Mouse (Mus musculus) CH12.LX (cell line): ENCODE data around the gene Prkag1. TPM values are rescaled to one million over a fixed set of nuclear protein-coding genes. Genes with fewer than 3 reads are reported as not detected.

Experiments used
- DNase-seq: peaks from one replicate; pipeline ENCODE4 v3.0.0-alpha.2; 2013; ENCODE audit errors: extremely low read depth
- H3K27ac ChIP-seq: 2 replicates; pipeline ENCODE4 v1.5.1; 2012; ENCODE audit warnings: low read depth, mild to moderate bottlenecking, control low read depth, moderate library complexity; ENCODE audit not compliant: insufficient read depth
- H3K27me3 ChIP-seq: replicated peaks from 2 replicates; pipeline ENCODE3; 2012; ENCODE audit warnings: inconsistent platforms
- H3K36me3 ChIP-seq, 2 experiments: replicated peaks in 1 of 2; 2 replicates each; pipeline versions ENCODE3 to v1.6.1; 2012; ENCODE audit warnings: inconsistent platforms in 1 of 2, low read length in 1 of 2, mild to moderate bottlenecking in 1 of 2, mixed read lengths in 1 of 2, moderate library complexity in 1 of 2; ENCODE audit not compliant: control insufficient read depth in 1 of 2, insufficient read depth in 1 of 2
- H3K4me1 ChIP-seq, 2 experiments: 2 replicates each; pipeline ENCODE4 v1.6.1; 2012; ENCODE audit warnings: inconsistent platforms in 1 of 2, moderate library complexity in 1 of 2; ENCODE audit not compliant: insufficient read depth in 2 of 2, control insufficient read depth in 1 of 2
- H3K4me2 ChIP-seq: 2 replicates; pipeline ENCODE4 v1.6.1; 2012; ENCODE audit warnings: low read depth, mild to moderate bottlenecking, control low read depth; ENCODE audit not compliant: poor library complexity, insufficient read depth, severe bottlenecking
- H3K4me3 ChIP-seq, 3 experiments: fragments of 150-350 bp in 1 of 3; sonication (generic) in 1 of 3; replicated peaks in 1 of 3; 2 replicates each; pipeline versions ENCODE3 to v1.5.1; 2011 to 2012; ENCODE audit warnings: low read depth in 2 of 3, low read length in 2 of 3, mild to moderate bottlenecking in 2 of 3, moderate library complexity in 2 of 3, control low read depth in 1 of 3, improper control_type of control experiment in 1 of 3, inconsistent platforms in 1 of 3, mixed read lengths in 1 of 3; ENCODE audit not compliant: poor library complexity in 1 of 3
- H3K79me2 ChIP-seq: replicated peaks from 2 replicates; pipeline ENCODE4 v1.6.1; 2012; ENCODE audit warnings: mild to moderate bottlenecking, moderate library complexity; ENCODE audit not compliant: control insufficient read depth, poor library complexity, insufficient read depth, severe bottlenecking; ENCODE audit errors: extremely low read depth
- H3K9ac ChIP-seq: 2 replicates; pipeline ENCODE4 v1.6.1; 2012; ENCODE audit warnings: low read depth, mild to moderate bottlenecking, control low read depth, moderate library complexity; ENCODE audit not compliant: insufficient read depth
- H3K9me3 ChIP-seq: replicated peaks from 2 replicates; pipeline ENCODE3; 2012; ENCODE audit warnings: low read length, inconsistent platforms, mixed read lengths
- CHD1 ChIP-seq: IDR thresholded peaks from 2 replicates; pipeline ENCODE4 v1.6.1; 2012; ENCODE audit warnings: low read depth, low read length, improper control_type of control experiment, inconsistent platforms
- CTCF ChIP-seq, 2 experiments: IDR thresholded peaks in 1 of 2; conservative IDR thresholded peaks in 1 of 2; 2 replicates each; pipeline ENCODE4 v1.5.1; 2011 to 2012; ENCODE audit warnings: low read depth in 2 of 2, low read length in 2 of 2, improper control_type of control experiment in 1 of 2, inconsistent platforms in 1 of 2, mild to moderate bottlenecking in 1 of 2, moderate library complexity in 1 of 2
- E2F4 ChIP-seq: IDR thresholded peaks from 2 replicates; pipeline ENCODE4 v1.6.1; 2011; ENCODE audit warnings: low read depth, low read length, improper control_type of control experiment; ENCODE audit not compliant: insufficient replicate concordance
- ELF1 ChIP-seq: IDR thresholded peaks from 2 replicates; pipeline ENCODE4 v1.6.1; 2014; ENCODE audit warnings: low read depth, mild to moderate bottlenecking, inconsistent platforms, low read length, improper control_type of control experiment
- EP300 ChIP-seq: IDR thresholded peaks from 2 replicates; pipeline ENCODE4 v1.6.1; 2011; ENCODE audit warnings: low read length, improper control_type of control experiment
- HCFC1 ChIP-seq: IDR thresholded peaks from 2 replicates; pipeline ENCODE4 v1.6.1; 2012; ENCODE audit warnings: low read depth, mild to moderate bottlenecking, inconsistent platforms, low read length, improper control_type of control experiment
- IRF4 ChIP-seq: IDR thresholded peaks from 2 replicates; pipeline ENCODE4 v1.6.1; 2014; ENCODE audit warnings: low read depth, mild to moderate bottlenecking, inconsistent platforms, low read length, improper control_type of control experiment
- JUN ChIP-seq: IDR thresholded peaks from 2 replicates; pipeline ENCODE4 v1.6.1; 2011; ENCODE audit warnings: low read depth, mild to moderate bottlenecking, low read length, improper control_type of control experiment, moderate library complexity; ENCODE audit not compliant: insufficient read depth
- MAZ ChIP-seq: IDR thresholded peaks from 2 replicates; pipeline ENCODE4 v1.6.1; 2012; ENCODE audit warnings: low read depth, mild to moderate bottlenecking, inconsistent platforms, low read length, improper control_type of control experiment, moderate library complexity
- MEF2A ChIP-seq: IDR thresholded peaks from 2 replicates; pipeline ENCODE4 v1.6.1; 2014; ENCODE audit warnings: low read depth, mild to moderate bottlenecking, inconsistent platforms, low read length, improper control_type of control experiment, borderline replicate concordance
- MXI1 ChIP-seq: IDR thresholded peaks from 2 replicates; pipeline ENCODE4 v1.6.1; 2011; ENCODE audit warnings: mild to moderate bottlenecking, low read depth, low read length, improper control_type of control experiment
- NELFE ChIP-seq: IDR thresholded peaks from 2 replicates; pipeline ENCODE4 v1.6.1; 2011; ENCODE audit warnings: low read depth, low read length, improper control_type of control experiment
- RAD21 ChIP-seq: IDR thresholded peaks from 2 replicates; pipeline ENCODE4 v1.6.1; 2011; ENCODE audit warnings: low read depth, mild to moderate bottlenecking, low read length, improper control_type of control experiment, moderate library complexity
- SIN3A ChIP-seq: IDR thresholded peaks from 2 replicates; pipeline ENCODE4 v1.6.1; 2012; ENCODE audit warnings: low read length, improper control_type of control experiment, inconsistent platforms
- SMC3 ChIP-seq: IDR thresholded peaks from 2 replicates; pipeline ENCODE4 v1.6.1; 2011; ENCODE audit warnings: low read depth, low read length, improper control_type of control experiment
- TCF12 ChIP-seq: IDR thresholded peaks from 2 replicates; pipeline ENCODE4 v1.6.1; 2014; ENCODE audit warnings: low read depth, mild to moderate bottlenecking, inconsistent platforms, low read length, improper control_type of control experiment
- USF2 ChIP-seq: conservative IDR thresholded peaks from 2 replicates; pipeline ENCODE4 v1.6.1; 2011; ENCODE audit warnings: low read depth, low read length, improper control_type of control experiment
- dilution Hi-C: fragments of 300-500 bp; cut with MboI; formaldehyde crosslinking; loops from 2 replicates; pipeline ENCODE4 v1.14.3; 2020; ENCODE audit warnings: low sequenced_read_pairs; ENCODE audit not compliant: extremely low pct_unique_long_range_greater_than_20kb, extremely low pct_ligation_motif_present
- in situ Hi-C: fragments of 300-500 bp; cut with MboI; formaldehyde crosslinking; loops from 3 replicates; pipeline ENCODE4 v1.14.3; 2019; ENCODE audit warnings: low sequenced_read_pairs, low pct_ligation_motif_present, low pct_unique_long_range_greater_than_20kb, mixed read lengths
- polyA plus RNA-seq: library from polyadenylated mRNA; unstranded; fragments of >175 nt; gene quantifications from 2 replicates; pipeline ENCODE4 v1.2.1, GENCODE M21; 2012; ENCODE audit warnings: low read depth; ENCODE audit not compliant: insufficient read length
- total RNA-seq, 2 experiments: library from RNA; depleted of rRNA; stranded (reverse); fragments of 300-350 nt in 1 of 2; fragments of >200 nt in 1 of 2; gene quantifications; 2 replicates each; pipeline ENCODE4 v1.2.3; 2012 to 2014

Gene Prkag1
- total and polyA plus RNA-seq, 3 experiments = 49.4 to 87.5 (median 66.1) TPM

DNA sequence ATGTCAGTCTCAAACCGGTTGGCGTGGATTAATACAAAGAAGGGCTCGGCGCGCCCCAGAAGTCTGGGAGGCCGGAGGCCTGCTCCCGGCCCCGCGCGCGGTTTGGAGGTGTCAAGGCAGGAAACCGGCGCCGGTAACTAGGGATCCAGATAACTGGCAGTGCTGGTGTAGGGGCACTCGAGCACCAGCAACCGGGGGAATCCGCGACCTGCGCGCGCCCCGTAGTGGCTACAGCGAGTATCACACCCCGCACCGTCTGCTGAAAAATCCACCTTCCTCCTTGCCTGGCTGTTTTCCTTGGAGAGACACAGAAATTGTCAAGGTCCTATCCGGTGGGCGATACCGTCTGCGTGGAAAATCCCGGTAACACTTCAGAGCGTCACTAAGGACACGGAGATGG lies 27.3 kb downstream of the Prkag1 start:
- no peaks in the 10 kb centered on the region for H3K79me2 ChIP-seq
- H3K9me3 ChIP-seq = peaks cover 16% of the 10 kb centered on the region
- peaks cover 5 to 39% of the 10 kb centered on the region in 2 experiments; a peak in 2 of 4 replicates for H3K4me1 ChIP-seq
- peaks cover 83% of the 10 kb centered on the region for H3K27me3 ChIP-seq
- H3K4me3 ChIP-seq = no peak overlapping the region
- H3K36me3 ChIP-seq = no peaks in the 10 kb centered on the region
- dilution Hi-C loops = no loop called here
- H3K4me2 ChIP-seq = peak overlapping the region; percentile 78
- H3K27ac ChIP-seq = no peak overlapping the region
- peak; percentile 64 to 90 for TF ChIP-seq CTCF (conservative IDR thresholded peaks at IDR 0.05 in 1 of 2, IDR thresholded peaks at IDR 0.05 in 1 of 2; ENCODE audit: low read depth in 2 of 2, low read length in 2 of 2)
- TF ChIP-seq E2F4 = no peak
- TF ChIP-seq SMC3 = peak; percentile 74
- TF ChIP-seq RAD21 = peak; percentile 87
- peak; percentile 27; the same call in 1 of the 2 replicates for TF ChIP-seq IRF4
- peak; percentile 69 for DNase-seq
- in situ Hi-C loops = loop anchor here (5.0 kb wide), 1 partner anchor 82 kb away; no protein-coding TSS in a partner anchor
- H3K9ac ChIP-seq = no peak overlapping the region

DNA sequence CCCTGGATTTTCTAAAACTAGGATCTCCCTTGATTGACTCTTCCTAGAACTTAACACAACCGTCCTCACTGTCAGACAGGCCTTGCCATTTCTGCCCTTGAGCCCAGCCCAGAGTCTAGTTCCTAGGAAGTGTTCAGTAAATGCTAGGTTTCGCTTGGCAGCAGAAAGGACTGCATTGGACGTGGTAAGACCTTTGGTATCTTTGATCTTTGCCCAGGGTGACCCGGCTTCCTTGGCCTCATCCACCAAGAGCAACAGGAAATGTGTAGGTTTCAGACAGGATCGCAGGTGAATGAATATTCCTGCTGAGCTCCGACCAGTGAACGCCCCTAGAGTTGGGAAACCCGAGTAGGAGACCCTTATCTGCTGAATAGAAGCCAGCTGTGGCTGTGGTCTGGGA lies 28.4 kb downstream of the Prkag1 start:
- Histone ChIP-seq H3K27me3 (peaks cover 75% of the 10 kb centered on the region), H3K36me3 (no peaks in the 10 kb centered on the region), H3K4me1 (peaks cover 2 to 35% of the 10 kb centered on the region in 2 experiments; a peak in 2 of 4 replicates), H3K9me3 (peaks cover 16% of the 10 kb centered on the region), H3K27ac (no peak overlapping the region), H3K4me2 (no peak overlapping the region), H3K79me2 (no peaks in the 10 kb centered on the region), H3K4me3 (no peak overlapping the region), H3K9ac (no peak overlapping the region)
- no peak for TF ChIP-seq NELFE
- no peak for TF ChIP-seq MEF2A
- TF ChIP-seq MXI1 = no peak
- no peak for TF ChIP-seq USF2
- no peak for TF ChIP-seq SIN3A
- no peak for TF ChIP-seq TCF12
- no peak for TF ChIP-seq JUN
- no peak for TF ChIP-seq MAZ
- TF ChIP-seq IRF4 = no peak
- no peak for TF ChIP-seq EP300
- no peak for TF ChIP-seq HCFC1
- no peak for TF ChIP-seq ELF1
- TF ChIP-seq CHD1 = no peak
- DNase-seq = no peak
- in situ Hi-C loops = loop anchor here (5.0 kb wide), 1 partner anchor 81 kb away; no protein-coding TSS in a partner anchor
- dilution Hi-C loops = no loop called here
